Mouse (Mus musculus) cerebellum, adult 18-20 months (tissue): ENCODE data around the gene Ccdc40.
"Not testable (repeated sequence)": the region's sequence is repeated elsewhere in the genome, so short reads cannot be mapped to it uniquely, and the experiment has no call there.

Source experiments
- DNase-seq, 2 experiments: peaks; one replicate each; pipeline ENCODE4 v3.0.0; 2021

Ccdc40 gene

DNA sequence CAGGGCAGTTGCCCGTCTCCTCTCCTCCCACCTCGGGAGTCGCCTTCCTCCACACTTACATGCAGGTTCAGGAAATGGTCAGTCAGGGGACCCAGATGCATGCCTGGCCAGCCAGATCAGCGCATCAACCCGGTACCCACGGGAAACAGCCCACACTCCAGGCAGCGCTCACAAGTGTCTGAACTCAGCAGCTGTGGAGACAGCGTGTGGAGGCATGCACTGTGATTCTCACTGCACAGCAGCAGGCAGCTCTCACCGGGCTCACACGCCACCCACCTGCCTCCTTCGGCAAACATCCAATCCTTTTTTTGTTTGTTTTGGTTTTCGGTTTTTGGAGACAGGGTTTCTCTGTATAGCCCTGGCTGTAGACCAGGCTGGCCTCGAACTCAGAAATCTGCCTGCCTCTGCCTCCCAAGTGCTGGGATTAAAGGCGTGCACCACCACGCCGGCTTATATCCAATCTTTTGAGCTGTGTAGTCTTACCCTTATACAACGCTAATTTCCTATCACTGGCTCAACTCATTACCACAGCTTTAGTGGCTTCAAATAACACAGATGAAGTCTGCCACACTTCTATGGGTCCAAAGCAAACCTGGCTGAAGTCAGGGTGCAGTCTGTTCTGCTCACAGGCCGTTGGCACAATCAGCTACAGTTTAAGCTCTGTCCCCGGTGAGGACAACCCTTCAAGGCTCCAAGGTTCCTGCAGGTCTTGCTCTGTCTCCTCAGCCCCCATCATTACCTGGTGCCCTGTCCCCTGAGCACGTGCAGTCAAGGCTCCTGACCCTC lies 59.0 kb downstream of the Ccdc40 start:
- DNase-seq: peak in 1 of 2 experiments; percentile 53

DNA sequence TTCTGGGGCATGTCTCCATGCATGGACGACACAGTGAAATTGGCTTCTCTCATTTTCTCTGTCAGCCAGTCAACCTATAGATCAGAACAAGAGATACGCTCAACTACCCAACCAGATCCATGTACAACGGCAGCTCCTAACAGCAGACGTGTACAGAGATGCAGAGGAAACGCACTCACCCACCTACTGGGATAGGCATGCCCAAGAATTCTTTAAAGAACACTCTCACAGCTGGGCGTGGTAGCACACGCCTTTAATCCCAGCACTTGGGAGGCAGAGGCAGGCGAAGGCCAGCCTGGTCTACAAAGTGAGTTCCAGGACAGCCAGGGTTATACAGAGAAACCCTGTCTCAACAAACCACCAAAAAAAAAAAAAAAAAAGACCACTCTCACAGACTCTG lies 64.5 kb downstream of the Ccdc40 start:
- not testable (repeated sequence) for DNase-seq

DNA sequence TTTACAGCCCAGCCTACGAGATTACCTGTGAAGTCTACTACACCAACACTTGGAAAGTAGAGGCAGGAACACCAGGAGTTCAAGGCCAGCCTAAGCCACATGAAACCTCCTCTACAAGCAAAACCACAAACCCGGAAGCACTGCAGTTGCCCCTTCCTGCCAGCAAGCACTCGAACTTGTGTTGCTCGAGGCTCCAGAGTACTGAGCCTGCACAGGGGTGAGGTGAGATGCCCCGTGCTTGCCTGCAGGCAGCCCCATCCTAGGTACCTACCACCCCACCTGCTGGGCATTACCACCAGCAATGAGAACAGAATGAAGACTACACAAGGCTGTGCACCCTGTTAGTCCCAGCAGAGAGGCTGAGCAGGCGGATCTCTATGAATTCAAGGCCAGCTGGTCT lies 69.6 kb downstream of the Ccdc40 start:
- DNase-seq: no peak

DNA sequence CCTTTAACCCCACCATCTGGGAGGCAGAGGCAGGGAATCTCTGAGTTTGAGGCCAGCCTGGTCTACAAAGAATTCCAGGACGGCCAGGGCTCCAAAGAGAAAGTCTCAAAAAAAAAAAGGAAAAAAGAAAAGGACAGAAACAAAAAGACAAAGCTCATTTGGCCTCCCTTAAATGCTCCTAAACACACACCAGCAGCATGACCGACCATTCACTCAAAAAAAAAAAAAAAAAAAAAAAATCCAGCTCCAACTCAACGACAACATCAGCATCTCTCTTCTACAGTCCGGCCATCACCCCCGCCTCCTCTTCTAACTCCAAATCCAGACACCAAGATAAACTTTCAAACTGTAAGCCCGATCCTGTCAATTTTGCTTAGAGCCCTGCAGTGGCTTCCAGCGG lies 70.5 kb downstream of the Ccdc40 start:
- no peak for DNase-seq

DNA sequence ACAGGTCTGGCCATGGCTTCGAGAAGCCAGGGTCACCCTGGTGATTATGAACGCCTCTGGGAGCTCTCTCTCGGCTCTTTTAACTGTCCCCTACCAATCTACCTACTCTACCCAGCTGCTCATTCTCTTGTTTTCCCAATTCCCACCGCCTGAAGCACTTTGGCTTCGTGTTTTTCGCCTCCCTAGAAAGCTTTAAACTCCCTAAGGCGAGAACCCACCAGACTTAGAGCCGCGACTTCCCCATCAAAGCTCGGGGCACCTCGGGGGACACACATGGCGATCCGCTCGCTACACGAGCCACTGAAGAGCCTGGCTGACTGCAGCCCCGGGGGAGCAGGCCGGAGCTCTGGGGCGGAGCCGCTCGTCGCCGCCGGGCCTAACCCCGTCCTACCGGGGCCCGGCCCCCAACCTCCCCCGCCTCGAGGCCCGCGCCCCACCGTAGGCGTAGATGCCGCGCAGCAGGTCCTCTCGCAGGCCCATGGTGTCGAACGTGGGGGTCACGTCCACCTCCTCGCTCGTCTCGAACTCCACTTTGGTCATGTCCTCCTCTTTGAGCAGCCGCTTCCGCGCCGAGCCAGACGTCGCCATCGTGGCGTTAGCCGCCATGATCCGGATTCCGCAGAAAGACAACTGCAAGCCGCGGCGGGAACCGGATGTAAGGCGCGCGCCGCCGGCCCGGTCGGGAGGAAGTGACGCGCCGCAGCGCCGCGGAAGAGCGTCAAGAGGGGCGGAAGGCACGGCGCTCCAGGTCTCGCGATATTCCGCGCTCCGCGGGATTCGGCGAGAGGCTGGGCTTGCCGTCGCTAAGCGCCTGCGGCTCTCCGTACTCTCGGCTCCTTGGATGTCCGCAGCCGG lies 71.2 kb downstream of the Ccdc40 start, which contains the start of gene Eif4a3:
Gene Eif4a3 (minus strand): TSS at position 699 of the 855 bp plus-strand sequence.
- peak; percentile 94 to 98 for DNase-seq

DNA sequence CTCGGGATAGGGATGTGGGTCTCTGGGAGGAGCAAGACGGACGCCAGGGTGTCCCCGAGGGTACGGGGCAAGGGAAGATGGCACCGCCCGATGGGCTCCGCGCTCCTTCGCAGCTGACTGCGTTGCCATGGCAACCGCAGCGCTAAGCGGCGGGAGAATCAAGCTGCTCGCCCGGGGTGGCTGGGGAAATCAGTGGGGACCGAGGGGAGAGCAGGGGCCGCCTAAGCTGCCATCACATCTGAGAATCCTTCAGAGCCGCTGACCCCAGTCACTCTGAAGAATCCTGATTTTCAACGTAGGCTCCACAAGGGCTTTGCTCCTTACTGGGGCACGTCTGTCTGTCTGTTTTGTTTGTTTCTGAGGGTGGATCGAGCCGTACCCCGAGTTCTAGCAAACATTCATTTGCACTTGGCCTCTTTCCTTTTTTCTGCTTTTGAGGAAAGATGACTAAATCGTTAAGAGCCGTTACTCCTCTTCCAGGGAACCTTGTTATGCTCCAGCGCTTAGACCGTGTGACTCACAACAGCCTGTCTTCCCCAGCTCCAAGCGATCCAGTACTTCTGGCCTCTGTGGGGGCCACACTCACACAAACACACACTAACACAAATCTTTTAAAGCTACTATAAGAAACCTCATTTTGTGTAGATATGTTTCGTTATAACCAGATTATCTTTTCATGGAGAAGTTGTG lies 72.0 kb downstream of the Ccdc40 start:
- no peak for DNase-seq

DNA sequence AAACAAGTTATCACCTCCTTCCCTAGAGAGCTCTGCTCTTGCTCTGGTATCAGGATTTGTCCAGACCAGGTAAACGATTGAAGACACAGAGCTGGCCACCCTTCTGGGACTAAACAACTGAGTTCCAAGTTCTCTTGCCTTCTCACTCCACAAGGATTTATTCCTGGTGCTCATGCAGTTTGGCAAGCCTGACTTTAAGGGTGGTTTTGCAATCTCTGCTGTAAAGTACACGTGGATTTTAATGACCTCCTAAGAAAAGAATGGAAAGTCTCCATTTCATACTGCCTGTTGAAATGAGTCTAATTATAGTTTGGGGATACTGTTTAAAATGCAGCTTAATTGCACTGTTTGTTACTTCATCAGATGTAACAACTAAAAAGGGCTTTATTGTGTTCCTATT lies 72.6 kb downstream of the Ccdc40 start:
- DNase-seq: no peak

DNA sequence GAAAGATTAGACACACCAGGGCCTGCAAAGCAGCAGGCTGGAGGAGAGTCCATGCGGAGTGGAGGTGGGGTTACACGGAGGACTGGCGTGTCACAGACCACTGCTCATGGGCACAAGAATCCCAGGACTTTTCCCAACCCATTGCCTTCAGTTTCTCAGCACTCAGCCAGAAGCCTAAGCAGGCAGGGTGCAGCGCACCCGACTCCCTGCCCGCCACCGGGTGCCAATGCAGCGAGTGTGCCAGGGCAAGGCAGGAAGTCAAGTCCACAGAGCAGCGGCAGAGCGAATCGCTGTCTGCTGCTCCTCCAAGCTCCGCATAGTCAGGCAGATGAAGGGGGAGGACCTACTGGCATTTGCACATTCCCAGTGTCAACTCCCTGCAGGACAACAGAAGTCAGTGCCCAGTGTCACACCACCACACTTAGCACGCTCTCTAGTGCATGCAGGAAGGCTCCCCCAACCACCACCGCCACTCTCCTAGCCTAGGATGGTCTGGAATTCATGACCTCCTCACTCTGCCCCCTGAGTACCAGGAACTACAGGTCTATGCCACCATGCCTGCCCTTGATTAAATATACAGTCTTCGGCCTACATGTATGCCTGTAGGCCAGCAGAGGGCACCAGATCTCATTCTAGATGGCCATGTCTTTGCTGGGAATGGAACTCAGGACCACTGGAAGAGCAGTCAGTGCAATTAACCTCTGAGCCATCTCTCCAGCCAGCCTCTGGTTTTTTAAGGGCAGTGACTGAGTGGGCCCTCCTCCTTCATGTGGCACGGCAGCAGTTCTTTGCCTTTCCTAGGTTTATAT lies 76.7 kb downstream of the Ccdc40 start:
- DNase-seq: peak; percentile 56 to 61

DNA sequence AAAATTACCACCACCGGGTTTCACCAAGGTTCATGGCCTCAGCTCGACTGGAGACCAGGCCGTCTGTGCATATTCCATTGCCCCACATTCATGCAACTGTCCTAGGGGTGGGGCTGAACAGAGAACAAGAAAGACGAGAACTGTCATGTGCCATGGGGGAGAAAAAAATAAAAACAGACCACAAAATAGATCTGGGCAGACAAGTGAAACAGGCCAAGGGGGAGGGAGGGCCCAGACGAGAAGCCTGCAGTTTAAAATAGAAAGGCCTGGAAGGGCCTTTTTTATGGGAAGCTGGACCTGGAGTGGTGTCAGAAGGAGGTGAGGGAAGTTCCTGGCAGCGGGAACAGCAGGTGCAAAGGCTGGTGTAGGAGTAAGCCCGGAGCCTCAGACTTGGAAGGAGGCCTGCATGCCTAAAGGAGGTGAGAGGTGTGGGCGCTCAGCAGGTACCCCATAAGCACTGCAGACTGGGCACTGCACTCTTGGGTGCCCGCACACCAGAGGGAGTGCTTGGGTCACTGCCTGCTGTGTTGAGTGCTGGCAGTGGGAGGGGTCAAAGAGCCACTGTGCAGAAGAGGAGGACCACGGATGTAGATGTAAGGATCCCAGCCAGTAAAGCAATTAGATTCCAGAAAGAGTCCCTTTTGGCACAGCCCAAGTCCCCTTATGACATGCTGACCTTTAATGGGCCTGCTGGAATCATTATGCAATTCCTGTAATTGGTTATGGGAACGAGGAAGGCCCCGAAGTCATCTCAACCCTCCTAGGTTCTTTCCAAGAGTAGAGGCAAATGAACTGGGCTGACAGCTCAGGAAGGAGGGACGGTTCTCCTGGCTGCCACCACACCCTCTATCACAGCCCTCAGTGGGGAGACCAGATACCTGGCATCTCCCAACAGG lies 78.6 kb downstream of the Ccdc40 start:
- DNase-seq: no peak

DNA sequence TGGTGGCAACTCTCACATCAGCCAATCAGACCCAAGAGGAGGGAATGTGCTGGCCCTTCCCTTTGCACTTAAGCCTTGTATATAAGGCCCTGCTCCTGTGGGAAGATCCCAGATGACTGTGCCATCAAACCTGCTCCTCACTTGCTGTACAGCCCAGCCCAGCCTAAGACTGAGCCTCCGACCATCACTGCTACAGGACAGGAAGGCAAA lies 79.2 kb downstream of the Ccdc40 start, which contains the start of gene Card14:
Gene Card14 (plus strand): TSS at position 111 of the 210 bp plus-strand sequence.
- no peak for DNase-seq

DNA sequence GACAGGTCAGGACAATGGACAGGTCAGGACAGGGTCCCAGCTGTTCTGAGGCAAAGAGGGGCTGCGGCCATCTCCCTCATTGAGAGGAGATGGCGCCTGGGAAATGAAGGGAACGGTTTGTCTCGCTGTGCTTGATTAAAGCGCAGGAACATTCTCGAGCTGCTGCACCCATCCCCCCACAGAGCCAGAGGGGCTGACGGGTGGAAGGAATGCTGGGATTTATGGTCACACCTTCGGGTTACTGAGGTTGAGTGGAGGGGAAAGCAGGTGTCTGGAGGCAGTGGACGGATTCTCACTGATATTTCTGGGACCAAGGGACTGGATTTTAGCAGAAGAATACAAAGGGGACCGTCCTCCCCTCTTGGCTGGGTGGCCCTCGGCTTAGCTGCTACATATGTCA lies 79.5 kb downstream of the Ccdc40 start:
- no peak for DNase-seq

DNA sequence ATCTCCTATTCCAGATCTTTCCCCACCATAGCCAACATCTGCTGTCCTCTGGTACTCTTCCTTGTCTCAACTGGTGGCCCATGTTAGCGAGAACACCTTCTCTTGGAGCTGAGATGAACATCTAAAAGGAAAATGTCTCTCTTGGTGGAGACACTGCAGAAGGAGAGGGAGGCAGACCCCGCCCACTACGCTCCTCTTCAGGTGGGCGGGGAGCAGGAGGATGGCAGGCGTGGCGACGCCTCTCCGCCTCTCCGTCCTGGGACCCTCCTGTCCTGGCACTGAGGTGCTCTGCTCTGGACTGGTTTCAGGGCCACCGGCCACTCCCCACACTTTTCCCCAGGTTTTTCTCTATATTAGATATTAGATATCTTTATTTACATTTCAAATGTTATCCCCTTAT lies 82.2 kb downstream of the Ccdc40 start:
- DNase-seq: no peak

DNA sequence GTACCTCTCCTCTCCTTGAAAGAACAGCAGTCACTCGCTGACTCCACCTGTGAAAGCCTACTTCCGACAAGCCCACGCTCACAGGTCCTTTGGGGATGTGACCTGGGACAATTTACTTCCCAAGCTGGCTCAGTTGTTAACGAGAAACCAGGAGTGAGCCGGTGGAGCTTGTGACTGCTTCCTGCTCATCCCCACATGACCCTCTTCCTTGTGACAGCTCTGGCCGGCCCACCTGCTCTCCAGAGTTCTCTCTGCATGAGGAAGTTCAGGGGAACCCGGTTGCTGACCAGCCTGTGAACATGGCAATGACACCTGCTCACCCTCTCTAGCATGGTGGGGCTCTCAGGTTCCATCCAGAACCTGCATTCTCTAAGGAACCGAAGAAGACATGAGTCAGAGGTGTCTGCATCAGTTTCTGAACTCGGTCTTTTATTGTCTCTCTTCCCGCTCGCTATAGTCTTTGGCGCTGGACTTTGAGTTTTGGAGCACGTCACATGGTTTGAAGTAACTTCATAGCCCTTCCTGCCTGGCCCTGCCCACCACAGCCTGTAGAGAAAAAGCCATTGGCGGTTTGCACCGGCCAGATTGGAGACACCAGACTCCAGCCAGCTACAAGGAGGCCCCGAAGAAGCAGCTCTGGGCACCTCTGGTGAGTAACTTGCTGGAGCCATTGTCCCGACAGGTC lies 86.0 kb downstream of the Ccdc40 start:
- DNase-seq: no peak
